Mouse (Mus musculus): Measurements from ENCODE around the gene Atpif1. TPM values are rescaled to one million over a fixed set of nuclear protein-coding genes. Genes with fewer than 3 reads are reported as not detected.

Atpif1 gene
- polyA plus RNA-seq, 1 experiment from 2014 or later = 2,000 TPM

- Histone ChIP-seq H3K27ac (no peak overlapping the region), H3K36me3 (peaks cover 52% of the 10 kb centered on the region), H3K27me3 (replicated peaks) (no peaks in the 10 kb centered on the region), H3K9ac (no peak overlapping the region), H3K4me1 (peaks cover 35% of the 10 kb centered on the region), H3K9me3 (replicated peaks) (no peaks in the 10 kb centered on the region), H3K4me2 (no peak overlapping the region), H3K4me3 (no peak overlapping the region)
- ATAC-seq = peak; percentile 21; the same call in 1 of the 2 replicates
- WGBS (ENCODE audit: insufficient replicate concordance) = 68% methylated on average over 5 of the region's 5 CpGs
These were observed 20.8 kb upstream of the Atpif1 start for GRCm38 (mm10) chr4:132554221-132554620.

DNA sequence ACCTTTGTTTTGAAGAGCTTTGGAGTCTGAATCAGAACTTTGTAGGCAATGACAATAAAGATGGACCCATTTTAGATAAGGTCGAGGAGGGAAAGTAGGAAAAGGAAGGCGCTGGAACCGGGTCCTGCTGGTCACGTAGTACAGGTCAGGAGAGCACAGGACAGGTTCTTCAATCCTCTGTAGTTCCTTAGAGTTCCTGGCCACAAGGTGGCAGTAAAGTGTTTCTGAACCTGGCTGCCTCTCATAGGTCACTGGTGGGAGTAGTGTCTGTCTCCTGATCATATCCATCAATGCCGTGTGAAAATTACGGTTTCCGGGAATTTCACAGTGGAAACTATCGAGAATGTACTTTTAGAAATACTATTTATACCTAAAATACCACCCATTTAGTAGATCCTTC, 12.4 kb upstream of the Atpif1 start:
- peaks cover 16% of the 10 kb centered on the region for H3K4me1 ChIP-seq
- no peak overlapping the region for H3K4me3 ChIP-seq
- H3K27me3 ChIP-seq (replicated peaks) = no peaks in the 10 kb centered on the region
- H3K9me3 ChIP-seq (replicated peaks) = no peaks in the 10 kb centered on the region
- ATAC-seq = peak; percentile 78
- H3K4me2 ChIP-seq = no peak overlapping the region
- no peak overlapping the region for H3K9ac ChIP-seq
- 43% methylated on average over 8 of the region's 8 CpGs for WGBS (ENCODE audit: insufficient replicate concordance)
- H3K36me3 ChIP-seq = peaks cover 99% of the 10 kb centered on the region
- no peak overlapping the region for H3K27ac ChIP-seq

- no peak for ATAC-seq
- peaks cover 98% of the 10 kb centered on the region for H3K36me3 ChIP-seq
- no peak overlapping the region for H3K4me3 ChIP-seq
- H3K27me3 ChIP-seq (replicated peaks) = no peaks in the 10 kb centered on the region
- H3K9ac ChIP-seq = no peak overlapping the region
- no peak overlapping the region for H3K4me2 ChIP-seq
- H3K27ac ChIP-seq = peak overlapping the region; percentile 47; the same call in 1 of the 2 replicates
- no peaks in the 10 kb centered on the region for H3K9me3 ChIP-seq (replicated peaks)
- peaks cover 28% of the 10 kb centered on the region for H3K4me1 ChIP-seq
- WGBS (ENCODE audit: insufficient replicate concordance) = 28% methylated on average over 1 of the region's 1 CpGs
These were observed 9.3 kb upstream of the Atpif1 start for GRCm38 (mm10) chr4:132542724-132543123.

DNA sequence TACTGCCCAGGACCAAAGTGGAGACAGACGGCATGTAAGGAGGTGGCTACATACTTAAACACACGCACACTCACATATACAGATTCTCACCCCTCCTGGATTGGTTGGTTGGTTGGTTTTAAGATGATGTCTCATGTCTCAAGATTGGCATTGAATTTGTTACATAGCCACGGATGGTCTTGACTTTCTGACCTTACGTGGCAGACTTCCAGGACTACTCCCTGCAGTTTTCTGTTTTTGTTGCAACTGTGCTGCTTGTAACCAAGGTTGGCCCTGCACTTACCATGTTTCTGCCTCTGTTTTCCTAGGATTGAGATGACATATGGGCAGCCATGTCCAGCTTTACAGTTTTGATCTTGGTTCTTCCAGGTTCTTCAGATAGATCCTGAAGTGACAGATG, 8.0 kb upstream of the Atpif1 start:
- H3K27ac ChIP-seq = peak overlapping the region; percentile 40; the same call in 1 of the 2 replicates
- H3K9ac ChIP-seq = no peak overlapping the region
- H3K4me2 ChIP-seq = no peak overlapping the region
- H3K4me1 ChIP-seq = peaks cover 41% of the 10 kb centered on the region
- no peak for ATAC-seq
- no peaks in the 10 kb centered on the region for H3K9me3 ChIP-seq (replicated peaks)
- peaks cover 96% of the 10 kb centered on the region for H3K36me3 ChIP-seq
- no peaks in the 10 kb centered on the region for H3K27me3 ChIP-seq (replicated peaks)
- no peak overlapping the region for H3K4me3 ChIP-seq
- 92% methylated on average over 4 of the region's 4 CpGs for WGBS (ENCODE audit: insufficient replicate concordance)

- ATAC-seq = no peak
- H3K9ac ChIP-seq = no peak overlapping the region
- H3K9me3 ChIP-seq (replicated peaks) = no peaks in the 10 kb centered on the region
- peaks cover 52% of the 10 kb centered on the region for H3K4me1 ChIP-seq
- no peak overlapping the region for H3K4me2 ChIP-seq
- peaks cover 77% of the 10 kb centered on the region for H3K36me3 ChIP-seq
- H3K27me3 ChIP-seq (replicated peaks) = no peaks in the 10 kb centered on the region
- no peak overlapping the region for H3K27ac ChIP-seq
- H3K4me3 ChIP-seq = no peak overlapping the region
- WGBS (ENCODE audit: insufficient replicate concordance) = 89% methylated on average over 5 of the region's 5 CpGs
These were observed 6.0 kb upstream of the Atpif1 start for GRCm38 (mm10) chr4:132539481-132539880.

DNA sequence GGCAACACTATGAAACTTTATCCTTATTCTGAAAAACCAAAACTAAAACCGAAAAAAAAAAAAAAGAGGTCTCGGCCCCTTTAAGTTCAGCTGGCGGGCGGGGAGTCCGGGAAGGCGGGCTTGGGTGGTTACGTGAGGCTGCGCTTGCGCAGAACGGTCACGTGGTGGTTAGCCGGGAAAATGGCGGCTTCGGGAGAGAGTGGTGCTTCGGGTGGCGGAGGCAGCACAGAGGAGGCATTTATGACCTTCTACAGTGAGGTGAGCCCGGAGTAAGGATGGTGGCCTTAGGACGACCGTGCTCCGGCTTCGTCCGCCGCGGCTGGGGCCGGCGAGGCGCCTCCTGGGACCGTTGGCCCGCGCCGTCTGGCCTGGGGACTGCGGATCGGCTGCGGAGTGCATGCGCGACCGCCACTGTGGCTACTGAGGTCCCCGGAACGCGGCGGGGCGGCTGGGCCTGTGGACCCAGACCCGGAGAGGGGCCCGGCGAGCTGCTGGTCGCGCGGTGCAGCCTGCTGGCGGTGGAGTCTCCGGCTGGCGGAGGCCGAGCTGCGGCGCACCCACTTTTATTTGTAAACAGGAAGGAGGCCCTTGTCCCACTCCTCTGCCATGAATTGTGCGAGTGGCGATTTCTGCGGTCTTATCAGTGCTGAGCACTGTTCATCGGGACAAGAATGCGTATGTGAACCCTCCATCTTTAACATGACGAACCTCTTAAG, 2.1 kb upstream of the Atpif1 start, which contains the start of gene Dnajc8:
Gene Dnajc8 (plus strand): TSS at position 145 of the 716 bp plus-strand sequence.
- Histone ChIP-seq H3K9me3 (replicated peaks) (no peaks in the 10 kb centered on the region), H3K27me3 (replicated peaks) (no peaks in the 10 kb centered on the region), H3K36me3 (peaks cover 51% of the 10 kb centered on the region), H3K27ac (peak within 1 kb of the TSS; percentile 99), H3K4me2 (peak within 1 kb of the TSS; percentile 88), H3K4me3 (peak within 1 kb of the TSS; percentile 97), H3K9ac (peak within 1 kb of the TSS; percentile 97), H3K4me1 (peaks cover 63% of the 10 kb centered on the region)
- WGBS (ENCODE audit: insufficient replicate concordance) = under 1% methylated on average over 55 of the region's 60 CpGs
- ATAC-seq = peak; percentile 63

- peak overlapping the region; percentile 88 for H3K4me2 ChIP-seq
- peak overlapping the region; percentile 97 for H3K9ac ChIP-seq
- peak overlapping the region; percentile 97 for H3K4me3 ChIP-seq
- ATAC-seq = peak; percentile 31
- H3K27ac ChIP-seq = peak overlapping the region; percentile 99
- WGBS (ENCODE audit: insufficient replicate concordance) = 3% methylated on average over 5 of the region's 5 CpGs
- no peaks in the 10 kb centered on the region for H3K27me3 ChIP-seq (replicated peaks)
- H3K9me3 ChIP-seq (replicated peaks) = no peaks in the 10 kb centered on the region
- H3K36me3 ChIP-seq = peaks cover 48% of the 10 kb centered on the region
- H3K4me1 ChIP-seq = peaks cover 75% of the 10 kb centered on the region
These were observed 963 bp downstream of the Atpif1 start for GRCm38 (mm10) chr4:132532496-132532895.

DNA sequence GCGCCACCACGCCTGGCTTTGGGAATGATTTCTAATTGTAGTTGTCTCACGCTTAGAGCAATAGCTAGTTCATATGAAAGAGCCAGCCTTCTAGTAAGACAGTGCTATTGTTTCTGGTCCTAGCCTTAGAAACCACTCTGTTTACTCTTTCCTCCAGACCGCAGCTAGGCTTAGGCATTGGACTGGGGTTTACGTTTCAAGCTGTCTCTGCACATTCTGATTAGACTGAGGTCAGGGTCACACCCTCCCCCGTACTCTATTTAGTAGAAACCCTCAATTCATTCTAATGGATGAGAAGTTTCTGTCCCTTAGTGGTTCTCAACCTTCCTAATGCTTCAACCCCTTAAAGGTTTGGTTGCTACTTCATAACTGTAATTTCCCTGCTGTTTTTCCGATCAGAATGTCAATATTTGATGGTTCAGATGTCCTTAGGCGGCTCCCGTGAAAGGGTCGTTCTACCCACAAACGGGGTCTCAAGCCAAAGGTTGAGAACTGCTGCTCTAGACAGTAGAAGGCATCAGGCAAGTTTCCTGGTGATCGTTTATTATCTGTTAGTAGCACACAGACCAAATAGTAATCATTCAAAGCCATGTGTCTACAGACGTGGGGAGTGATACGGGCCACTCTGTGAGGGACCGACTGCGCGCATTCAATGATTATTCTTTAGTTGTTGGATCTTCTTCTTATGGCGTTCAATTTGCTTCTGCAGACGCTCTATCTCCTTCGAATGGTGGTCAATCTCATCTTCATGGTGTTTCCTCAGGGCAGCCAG, 3.2 kb downstream of the Atpif1 start:
- peak overlapping the region; percentile 99 for H3K27ac ChIP-seq
- H3K4me3 ChIP-seq = peak overlapping the region; percentile 97
- H3K27me3 ChIP-seq (replicated peaks) = no peaks in the 10 kb centered on the region
- H3K9ac ChIP-seq = peak overlapping the region; percentile 97
- WGBS (ENCODE audit: insufficient replicate concordance) = 27% methylated on average over 20 of the region's 20 CpGs
- H3K4me2 ChIP-seq = peak overlapping the region; percentile 88
- no peaks in the 10 kb centered on the region for H3K9me3 ChIP-seq (replicated peaks)
- peaks cover 40% of the 10 kb centered on the region for H3K36me3 ChIP-seq
- H3K4me1 ChIP-seq = peaks cover 77% of the 10 kb centered on the region
- ATAC-seq = peak; percentile 86

DNA sequence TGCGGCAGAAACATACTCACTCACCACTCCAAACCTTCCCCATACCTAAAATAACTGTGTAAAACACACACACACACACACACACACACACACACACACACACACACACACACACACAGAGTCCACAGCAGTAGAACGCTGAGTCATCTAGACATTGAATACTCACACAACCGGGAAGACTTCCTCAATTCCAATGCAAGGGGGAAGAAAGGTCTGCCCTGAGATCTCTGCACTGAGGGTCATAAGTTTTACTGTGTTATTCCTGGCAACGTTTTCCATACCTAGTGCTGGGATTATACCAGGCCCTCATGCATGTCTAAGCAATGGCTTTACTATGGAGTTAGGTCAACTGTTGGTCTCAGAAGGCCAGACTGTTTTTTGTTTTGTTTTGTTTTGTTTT, 4.1 kb downstream of the Atpif1 start:
- H3K9me3 ChIP-seq (replicated peaks) = no peaks in the 10 kb centered on the region
- H3K36me3 ChIP-seq = peaks cover 40% of the 10 kb centered on the region
- H3K4me2 ChIP-seq = peak overlapping the region; percentile 88
- 0 out of 2 replicates have a peak overlapping the region, but pooled peaks have one; percentile 23 for H3K4me3 ChIP-seq
- peak overlapping the region; percentile 97 for H3K9ac ChIP-seq
- no peak for ATAC-seq
- WGBS (ENCODE audit: insufficient replicate concordance) = 24% methylated on average over 4 of the region's 4 CpGs
- H3K27ac ChIP-seq = peak overlapping the region; percentile 99
- peaks cover 78% of the 10 kb centered on the region for H3K4me1 ChIP-seq
- H3K27me3 ChIP-seq (replicated peaks) = no peaks in the 10 kb centered on the region

DNA sequence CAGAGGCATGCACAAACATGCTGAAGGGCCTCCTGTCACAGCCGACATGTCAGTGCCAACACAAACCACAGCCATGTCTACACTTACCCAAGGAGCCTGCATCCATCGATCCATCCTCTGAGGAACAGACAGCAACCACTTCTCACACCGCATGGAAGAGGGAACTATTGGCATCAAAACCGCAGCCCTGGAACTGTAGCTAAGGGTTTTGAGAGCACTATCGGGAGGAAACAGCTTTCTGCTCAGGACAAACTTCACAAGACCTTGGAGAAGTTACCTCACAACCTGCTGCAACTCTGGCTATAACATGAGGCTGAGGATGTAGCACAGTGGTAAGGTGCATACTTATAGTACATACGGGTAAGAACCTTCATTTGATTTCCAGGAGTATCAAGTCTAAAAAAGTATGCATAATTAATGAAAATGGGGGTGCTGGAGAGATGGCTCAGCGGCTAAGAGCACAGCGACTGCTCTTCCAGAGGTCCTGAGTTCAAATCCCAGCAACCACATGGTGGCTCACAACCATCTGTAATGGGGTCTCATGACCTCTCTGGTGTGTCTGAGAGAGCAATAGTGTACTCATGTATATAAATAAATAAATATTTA, 5.4 kb downstream of the Atpif1 start:
- Histone ChIP-seq H3K9me3 (replicated peaks) (no peaks in the 10 kb centered on the region), H3K4me3 (no peak overlapping the region), H3K4me2 (no peak overlapping the region), H3K27me3 (replicated peaks) (no peaks in the 10 kb centered on the region), H3K36me3 (peaks cover 40% of the 10 kb centered on the region), H3K27ac (peak overlapping the region; percentile 67), H3K9ac (no peak overlapping the region), H3K4me1 (peaks cover 81% of the 10 kb centered on the region)
- WGBS (ENCODE audit: insufficient replicate concordance) = 64% methylated on average over 8 of the region's 8 CpGs
- no peak for ATAC-seq

DNA sequence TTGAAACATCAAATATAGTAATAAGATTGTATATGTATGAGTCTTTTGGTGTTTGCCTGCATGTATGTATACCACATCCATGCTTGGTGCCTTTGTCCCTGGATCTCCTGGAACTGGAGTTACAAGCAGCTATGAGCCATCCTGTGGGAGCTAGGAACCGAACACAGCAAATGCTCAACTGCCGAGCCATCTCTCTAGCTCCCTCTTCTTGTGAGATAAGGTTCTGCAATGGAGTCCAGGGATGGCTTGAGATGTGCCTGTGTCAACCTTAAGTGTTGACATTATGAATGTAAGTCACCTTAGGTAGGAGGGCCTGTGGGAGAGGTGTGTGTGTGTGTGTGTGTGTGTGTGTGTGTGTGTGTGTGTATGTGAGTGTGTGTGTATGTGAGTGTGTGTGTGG, 6.8 kb downstream of the Atpif1 start:
- no peak for ATAC-seq
- H3K36me3 ChIP-seq = peaks cover 38% of the 10 kb centered on the region
- H3K4me2 ChIP-seq = no peak overlapping the region
- no peaks in the 10 kb centered on the region for H3K9me3 ChIP-seq (replicated peaks)
- H3K4me3 ChIP-seq = no peak overlapping the region
- H3K9ac ChIP-seq = no peak overlapping the region
- H3K27ac ChIP-seq = peak overlapping the region; percentile 55
- 36% methylated on average over 2 of the region's 2 CpGs for WGBS (ENCODE audit: insufficient replicate concordance)
- peaks cover 76% of the 10 kb centered on the region for H3K4me1 ChIP-seq
- no peaks in the 10 kb centered on the region for H3K27me3 ChIP-seq (replicated peaks)

DNA sequence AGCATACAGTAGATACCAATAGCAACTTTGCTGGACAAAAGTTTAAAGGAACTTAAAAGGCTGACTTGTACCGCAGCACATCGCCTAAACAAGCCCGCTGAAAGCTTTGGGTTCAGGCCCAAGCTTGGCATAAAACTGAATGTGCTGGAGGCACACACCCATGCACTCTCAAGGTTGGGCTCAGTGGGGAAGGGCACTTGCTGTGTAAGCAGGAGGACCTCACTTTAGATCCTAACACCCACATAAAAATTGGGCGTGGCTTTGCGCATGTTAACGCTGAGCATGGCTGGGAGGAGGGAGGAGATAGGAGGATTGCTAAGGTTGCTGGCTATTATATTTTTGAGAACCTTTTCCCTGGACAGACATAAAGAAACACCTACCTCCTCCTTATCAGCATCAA, 8.7 kb downstream of the Atpif1 start:
- ATAC-seq = peak; percentile 73
- peak overlapping the region; percentile 26 for H3K4me2 ChIP-seq
- peaks cover 20% of the 10 kb centered on the region for H3K36me3 ChIP-seq
- no peaks in the 10 kb centered on the region for H3K27me3 ChIP-seq (replicated peaks)
- WGBS (ENCODE audit: insufficient replicate concordance) = 48% methylated on average over 6 of the region's 6 CpGs
- H3K9me3 ChIP-seq (replicated peaks) = no peaks in the 10 kb centered on the region
- H3K9ac ChIP-seq = peak overlapping the region; percentile 29; the same call in 1 of the 2 replicates
- H3K4me1 ChIP-seq = peaks cover 64% of the 10 kb centered on the region
- no peak overlapping the region for H3K4me3 ChIP-seq
- peak overlapping the region; percentile 66 for H3K27ac ChIP-seq

All from liver, embryonic 12.5 days (tissue).